Mouse (Mus musculus) brain, embryonic 14.5 days (tissue): Measurements from ENCODE around the gene Dhx38.

Experiments used
- CTCF ChIP-seq: fragments of 200-500 bp; IDR thresholded peaks from 2 replicates; pipeline ENCODE4 v1.5.1; 2012; ENCODE audit warnings: inconsistent platforms, mild to moderate bottlenecking, moderate library complexity, borderline replicate concordance; ENCODE audit not compliant: insufficient read depth, insufficient read length; ENCODE audit errors: extremely low read depth
- POLR2A ChIP-seq: fragments of 200-500 bp; IDR thresholded peaks from 2 replicates; pipeline ENCODE4 v1.6.1; 2012; ENCODE audit warnings: mild to moderate bottlenecking, inconsistent platforms, borderline replicate concordance; ENCODE audit not compliant: poor library complexity, insufficient read depth, insufficient read length, severe bottlenecking; ENCODE audit errors: extremely low read depth

DNA sequence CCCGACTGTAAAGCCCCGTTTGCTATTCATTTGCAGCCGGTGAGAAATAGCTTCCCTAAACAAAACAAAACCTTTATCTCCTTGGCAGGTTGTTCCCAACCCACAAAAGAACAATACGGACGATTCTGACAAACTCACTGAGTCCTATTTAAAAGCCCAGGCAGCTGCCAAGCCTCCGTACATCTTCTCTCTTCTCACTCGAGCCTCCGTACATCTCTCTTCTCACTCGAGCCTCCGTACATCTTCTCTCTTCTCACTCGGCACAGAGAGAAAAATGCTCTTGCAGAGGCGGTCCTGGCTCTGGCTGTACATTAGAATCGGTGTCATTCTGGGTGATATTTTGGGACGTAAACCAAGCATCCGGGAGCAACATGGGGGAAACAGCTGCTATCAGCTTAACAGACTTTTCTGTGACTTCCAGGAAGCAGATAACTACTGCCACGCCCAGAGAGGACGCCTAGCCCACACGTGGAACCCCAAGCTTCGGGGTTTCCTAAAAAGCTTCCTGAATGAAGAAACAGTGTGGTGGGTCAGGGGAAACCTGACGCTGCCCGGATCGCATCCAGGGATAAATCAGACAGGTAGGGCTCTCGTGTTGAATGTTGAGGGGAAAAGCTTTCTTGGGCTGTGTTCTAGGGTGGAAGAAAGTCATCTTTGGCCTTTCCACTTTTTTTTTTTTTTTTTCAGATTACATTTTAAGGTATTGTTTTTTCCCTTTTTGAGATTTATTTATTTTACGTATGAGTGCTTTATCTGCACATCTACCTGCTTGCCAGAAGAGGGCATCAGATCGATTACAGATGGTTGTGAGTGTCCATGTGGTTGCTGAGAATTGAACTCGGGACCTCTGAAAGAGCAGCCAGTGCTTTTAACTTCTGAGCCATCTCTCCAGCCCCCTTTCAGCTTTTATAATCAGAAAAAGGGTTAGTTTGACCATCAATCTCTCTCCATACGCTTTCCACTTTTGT lies 48.9 kb upstream of the Dhx38 start, which contains the start of gene Pkd1l3:
- TF ChIP-seq CTCF (no peak; the same call in 1 of the 2 replicates), POLR2A (no peak)
